Mouse (Mus musculus): ENCODE measurements around the gene Dnm3. TPM values are rescaled to one million over a fixed set of nuclear protein-coding genes. Genes with fewer than 3 reads are reported as not detected.

The Dnm3 gene
- polyA plus RNA-seq, 1 experiment from 2014 or later = 5.2 TPM

- Histone ChIP-seq H3K4me1 (ENCODE audit: control insufficient read depth, insufficient read depth, low read length) (peaks cover 3% of the 10 kb centered on the region; the same call in 1 of the 2 replicates), H3K36me3 (ENCODE audit: control insufficient read depth, insufficient read depth, low read length) (no peaks in the 10 kb centered on the region), H3K9ac (ENCODE audit: low read depth, low read length) (no peak overlapping the region), H3K4me3 (ENCODE audit: low read length) (no peak overlapping the region), H3K27ac (ENCODE audit: low read length) (no peak overlapping the region), H3K27me3 (replicated peaks; ENCODE audit: control insufficient read depth, insufficient read depth, low read length) (no peaks in the 10 kb centered on the region), H3K4me2 (ENCODE audit: low read depth, low read length) (no peak overlapping the region), H3K9me3 (ENCODE audit: control insufficient read depth, low read length) (no peaks in the 10 kb centered on the region)
- ATAC-seq = peak; percentile 90
- WGBS = 57% methylated on average over 3 of the region's 3 CpGs
Observed at GRCm38 (mm10) chr1:162449161-162449909, 28.5 kb downstream of the Dnm3 start.

GRCm38 (mm10) chr1:162444805-162445204 is 33.0 kb downstream of the Dnm3 start:
- 59% methylated on average over 8 of the region's 8 CpGs for WGBS
- Histone ChIP-seq H3K4me1 (ENCODE audit: control insufficient read depth, insufficient read depth, low read length) (no peaks in the 10 kb centered on the region), H3K27me3 (replicated peaks; ENCODE audit: control insufficient read depth, insufficient read depth, low read length) (no peaks in the 10 kb centered on the region), H3K27ac (ENCODE audit: low read length) (no peak overlapping the region), H3K4me2 (ENCODE audit: low read depth, low read length) (no peak overlapping the region), H3K4me3 (ENCODE audit: low read length) (no peak overlapping the region), H3K9ac (ENCODE audit: low read depth, low read length) (no peak overlapping the region), H3K36me3 (ENCODE audit: control insufficient read depth, insufficient read depth, low read length) (no peaks in the 10 kb centered on the region), H3K9me3 (ENCODE audit: control insufficient read depth, low read length) (no peaks in the 10 kb centered on the region)
- ATAC-seq = peak; percentile 58

GRCm38 (mm10) chr1:162439576-162439975 is 38.3 kb downstream of the Dnm3 start:
- no peak overlapping the region for H3K4me3 ChIP-seq (ENCODE audit: low read length)
- no peak overlapping the region for H3K27ac ChIP-seq (ENCODE audit: low read length)
- no peaks in the 10 kb centered on the region for H3K27me3 ChIP-seq (replicated peaks; ENCODE audit: control insufficient read depth, insufficient read depth, low read length)
- no peaks in the 10 kb centered on the region for H3K36me3 ChIP-seq (ENCODE audit: control insufficient read depth, insufficient read depth, low read length)
- H3K9me3 ChIP-seq (ENCODE audit: control insufficient read depth, low read length) = no peaks in the 10 kb centered on the region
- H3K9ac ChIP-seq (ENCODE audit: low read depth, low read length) = no peak overlapping the region
- no peak for ATAC-seq
- no peaks in the 10 kb centered on the region for H3K4me1 ChIP-seq (ENCODE audit: control insufficient read depth, insufficient read depth, low read length)
- no peak overlapping the region for H3K4me2 ChIP-seq (ENCODE audit: low read depth, low read length)

- Histone ChIP-seq H3K4me3 (ENCODE audit: low read length) (no peak overlapping the region), H3K27me3 (replicated peaks; ENCODE audit: control insufficient read depth, insufficient read depth, low read length) (no peaks in the 10 kb centered on the region), H3K36me3 (ENCODE audit: control insufficient read depth, insufficient read depth, low read length) (no peaks in the 10 kb centered on the region), H3K4me2 (ENCODE audit: low read depth, low read length) (no peak overlapping the region), H3K4me1 (ENCODE audit: control insufficient read depth, insufficient read depth, low read length) (no peaks in the 10 kb centered on the region), H3K9me3 (ENCODE audit: control insufficient read depth, low read length) (no peaks in the 10 kb centered on the region), H3K9ac (ENCODE audit: low read depth, low read length) (no peak overlapping the region), H3K27ac (ENCODE audit: low read length) (no peak overlapping the region)
- WGBS = 78% methylated on average over 3 of the region's 3 CpGs
- ATAC-seq = no peak
Observed at GRCm38 (mm10) chr1:162436672-162437071, 41.2 kb downstream of the Dnm3 start.

- Histone ChIP-seq H3K4me3 (ENCODE audit: low read length) (no peak overlapping the region), H3K4me1 (ENCODE audit: control insufficient read depth, insufficient read depth, low read length) (no peaks in the 10 kb centered on the region), H3K9ac (ENCODE audit: low read depth, low read length) (no peak overlapping the region), H3K27ac (ENCODE audit: low read length) (no peak overlapping the region), H3K36me3 (ENCODE audit: control insufficient read depth, insufficient read depth, low read length) (no peaks in the 10 kb centered on the region), H3K27me3 (replicated peaks; ENCODE audit: control insufficient read depth, insufficient read depth, low read length) (no peaks in the 10 kb centered on the region), H3K4me2 (ENCODE audit: low read depth, low read length) (no peak overlapping the region), H3K9me3 (ENCODE audit: control insufficient read depth, low read length) (no peaks in the 10 kb centered on the region)
- WGBS = 54% methylated on average over 2 of the region's 2 CpGs
- no peak for ATAC-seq
Observed at GRCm38 (mm10) chr1:162428904-162429303, 48.9 kb downstream of the Dnm3 start.

GRCm38 (mm10) chr1:162425930-162426478 is 51.8 kb downstream of the Dnm3 start:
- H3K27ac ChIP-seq (ENCODE audit: low read length) = no peak overlapping the region
- H3K4me2 ChIP-seq (ENCODE audit: low read depth, low read length) = no peak overlapping the region
- no peak for ATAC-seq
- no peaks in the 10 kb centered on the region for H3K36me3 ChIP-seq (ENCODE audit: control insufficient read depth, insufficient read depth, low read length)
- no peaks in the 10 kb centered on the region for H3K9me3 ChIP-seq (ENCODE audit: control insufficient read depth, low read length)
- H3K9ac ChIP-seq (ENCODE audit: low read depth, low read length) = no peak overlapping the region
- H3K4me1 ChIP-seq (ENCODE audit: control insufficient read depth, insufficient read depth, low read length) = no peaks in the 10 kb centered on the region
- no peaks in the 10 kb centered on the region for H3K27me3 ChIP-seq (replicated peaks; ENCODE audit: control insufficient read depth, insufficient read depth, low read length)
- WGBS = 74% methylated on average over 15 of the region's 15 CpGs
- no peak overlapping the region for H3K4me3 ChIP-seq (ENCODE audit: low read length)

GRCm38 (mm10) chr1:162422826-162423225 is 55.0 kb downstream of the Dnm3 start:
- Histone ChIP-seq H3K4me2 (ENCODE audit: low read depth, low read length) (no peak overlapping the region), H3K9me3 (ENCODE audit: control insufficient read depth, low read length) (no peaks in the 10 kb centered on the region), H3K36me3 (ENCODE audit: control insufficient read depth, insufficient read depth, low read length) (no peaks in the 10 kb centered on the region), H3K4me1 (ENCODE audit: control insufficient read depth, insufficient read depth, low read length) (no peaks in the 10 kb centered on the region), H3K4me3 (ENCODE audit: low read length) (no peak overlapping the region), H3K9ac (ENCODE audit: low read depth, low read length) (no peak overlapping the region), H3K27me3 (replicated peaks; ENCODE audit: control insufficient read depth, insufficient read depth, low read length) (no peaks in the 10 kb centered on the region), H3K27ac (ENCODE audit: low read length) (no peak overlapping the region)
- WGBS = 81% methylated on average over 6 of the region's 6 CpGs
- no peak for ATAC-seq

- no peak overlapping the region for H3K9ac ChIP-seq (ENCODE audit: low read depth, low read length)
- H3K4me2 ChIP-seq (ENCODE audit: low read depth, low read length) = no peak overlapping the region
- no peaks in the 10 kb centered on the region for H3K4me1 ChIP-seq (ENCODE audit: control insufficient read depth, insufficient read depth, low read length)
- H3K36me3 ChIP-seq (ENCODE audit: control insufficient read depth, insufficient read depth, low read length) = no peaks in the 10 kb centered on the region
- ATAC-seq = no peak
- 11% methylated on average over 1 of the region's 1 CpGs for WGBS
- no peak overlapping the region for H3K27ac ChIP-seq (ENCODE audit: low read length)
- no peak overlapping the region for H3K4me3 ChIP-seq (ENCODE audit: low read length)
- H3K27me3 ChIP-seq (replicated peaks; ENCODE audit: control insufficient read depth, insufficient read depth, low read length) = no peaks in the 10 kb centered on the region
- no peaks in the 10 kb centered on the region for H3K9me3 ChIP-seq (ENCODE audit: control insufficient read depth, low read length)
Observed at GRCm38 (mm10) chr1:162413791-162414190, 64.0 kb downstream of the Dnm3 start.

- no peak overlapping the region for H3K27ac ChIP-seq (ENCODE audit: low read length)
- H3K9ac ChIP-seq (ENCODE audit: low read depth, low read length) = no peak overlapping the region
- no peaks in the 10 kb centered on the region for H3K36me3 ChIP-seq (ENCODE audit: control insufficient read depth, insufficient read depth, low read length)
- WGBS = 73% methylated on average over 7 of the region's 7 CpGs
- no peaks in the 10 kb centered on the region for H3K4me1 ChIP-seq (ENCODE audit: control insufficient read depth, insufficient read depth, low read length)
- no peak for ATAC-seq
- no peaks in the 10 kb centered on the region for H3K27me3 ChIP-seq (replicated peaks; ENCODE audit: control insufficient read depth, insufficient read depth, low read length)
- no peak overlapping the region for H3K4me2 ChIP-seq (ENCODE audit: low read depth, low read length)
- no peaks in the 10 kb centered on the region for H3K9me3 ChIP-seq (ENCODE audit: control insufficient read depth, low read length)
- H3K4me3 ChIP-seq (ENCODE audit: low read length) = no peak overlapping the region
Observed at GRCm38 (mm10) chr1:162412787-162413429, 64.9 kb downstream of the Dnm3 start.

Data from intestine, embryonic 16.5 days (tissue).